Mouse (Mus musculus) midbrain, embryonic 12.5 days (tissue): ENCODE measurements at regions not wholly inside any gene's neighbourhood (a gene's known extent, or its start where the extent isn't known, plus 50 kb on each side); places are given as distances from the start of the nearest gene placed in this dataset.

ENCODE experiments used
- ATAC-seq: fragments of 200-750 bp; cut with Nextera tagmentation; 2 replicates; pipeline ENCODE4 v1.8.0; 2017; ENCODE audit warnings: low read depth, moderate TSS enrichment, moderate library complexity; ENCODE audit not compliant: low FRiP score
- H3K27ac ChIP-seq: fragments of 300-500 bp; sonication (generic); replicated peaks from 2 replicates; pipeline ENCODE4 v1.5.1; 2016; ENCODE audit warnings: mild to moderate bottlenecking
- H3K27me3 ChIP-seq: fragments of 300-500 bp; sonication (generic); 2 replicates; pipeline ENCODE4 v1.6.1; 2016; ENCODE audit warnings: mild to moderate bottlenecking
- H3K36me3 ChIP-seq: fragments of 300-500 bp; sonication (generic); 2 replicates; pipeline ENCODE4 v1.6.1; 2016
- H3K4me1 ChIP-seq: fragments of 300-500 bp; sonication (generic); 2 replicates; pipeline ENCODE4 v1.6.1; 2016
- H3K4me2 ChIP-seq: fragments of 300-500 bp; sonication (generic); replicated peaks from 2 replicates; pipeline ENCODE4 v1.6.1; 2016; ENCODE audit warnings: mild to moderate bottlenecking, moderate library complexity
- H3K4me3 ChIP-seq: fragments of 300-500 bp; sonication (generic); 2 replicates; pipeline ENCODE4 v1.5.1; 2016; ENCODE audit warnings: mild to moderate bottlenecking
- H3K9ac ChIP-seq: fragments of 300-500 bp; sonication (generic); replicated peaks from 2 replicates; pipeline ENCODE4 v1.6.1; 2016; ENCODE audit warnings: mild to moderate bottlenecking, moderate library complexity
- H3K9me3 ChIP-seq: fragments of 300-500 bp; sonication (generic); 2 replicates; pipeline ENCODE4 v1.6.1; 2016; ENCODE audit warnings: mild to moderate bottlenecking
- WGBS: fragments of 180-500 bp; shearing (Covaris S2); methylation state at CpG from one replicate; pipeline ENCODE4 v1.1.7; 2016; 5-methylcytosine and 5-hydroxymethylcytosine counted together

DNA sequence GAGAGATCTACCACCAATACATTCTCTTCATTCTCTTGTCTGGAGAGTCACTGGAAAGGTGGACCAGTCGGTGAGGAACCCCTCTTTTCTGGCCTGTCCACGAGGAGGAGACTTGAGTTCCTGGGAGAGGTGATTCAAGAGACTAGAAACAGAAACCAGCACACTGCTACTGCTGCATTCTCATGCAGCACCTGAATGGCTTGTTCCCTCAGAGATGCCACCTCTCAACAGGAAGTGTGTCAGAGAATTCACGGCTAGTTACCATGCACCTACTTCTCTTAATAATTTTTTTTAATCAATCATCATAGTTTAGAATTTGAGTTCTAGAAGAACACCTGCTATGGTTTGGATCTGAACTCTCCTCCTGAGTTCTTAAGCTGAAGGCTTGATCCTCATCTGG is 52.0 kb upstream of the Dynlrb2 start:
- Histone ChIP-seq H3K36me3 (no peaks in the 10 kb centered on the region), H3K4me1 (peaks cover 3% of the 10 kb centered on the region; the same call in 1 of the 2 replicates), H3K9ac (no peak overlapping the region), H3K27me3 (no peaks in the 10 kb centered on the region), H3K4me3 (no peak overlapping the region), H3K27ac (no peak overlapping the region), H3K4me2 (no peak overlapping the region), H3K9me3 (no peaks in the 10 kb centered on the region)
- ATAC-seq: no peak
- 75% methylated on average over 3 of the region's 3 CpGs for WGBS

DNA sequence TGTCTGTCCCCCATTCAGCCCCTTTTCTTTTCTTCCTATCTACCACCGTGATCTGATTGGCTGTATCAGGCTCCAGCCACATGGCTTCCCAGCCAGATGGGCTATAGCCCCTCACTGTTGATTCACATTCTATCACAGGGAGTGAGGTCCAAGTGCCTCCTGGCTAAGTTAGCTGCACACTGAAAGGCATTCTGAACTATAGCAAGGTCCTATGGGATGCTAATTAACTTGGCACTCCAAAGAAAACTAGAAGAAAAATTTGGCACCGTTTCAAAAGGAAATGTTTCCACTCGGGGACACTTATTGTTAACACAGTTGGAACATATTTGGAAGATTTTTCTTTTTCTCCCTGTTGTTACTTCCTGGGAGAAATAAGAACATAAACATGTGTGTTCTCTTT is 53.4 kb upstream of the Dynlrb2 start:
- H3K36me3 ChIP-seq: no peaks in the 10 kb centered on the region
- no peaks in the 10 kb centered on the region for H3K9me3 ChIP-seq
- WGBS: 77% methylated on average over 3 of the region's 3 CpGs
- no peak overlapping the region for H3K4me3 ChIP-seq
- no peak overlapping the region for H3K9ac ChIP-seq
- H3K4me2 ChIP-seq: no peak overlapping the region
- H3K4me1 ChIP-seq: peaks cover 3% of the 10 kb centered on the region; the same call in 1 of the 2 replicates
- no peaks in the 10 kb centered on the region for H3K27me3 ChIP-seq
- no peak overlapping the region for H3K27ac ChIP-seq
- no peak for ATAC-seq

DNA sequence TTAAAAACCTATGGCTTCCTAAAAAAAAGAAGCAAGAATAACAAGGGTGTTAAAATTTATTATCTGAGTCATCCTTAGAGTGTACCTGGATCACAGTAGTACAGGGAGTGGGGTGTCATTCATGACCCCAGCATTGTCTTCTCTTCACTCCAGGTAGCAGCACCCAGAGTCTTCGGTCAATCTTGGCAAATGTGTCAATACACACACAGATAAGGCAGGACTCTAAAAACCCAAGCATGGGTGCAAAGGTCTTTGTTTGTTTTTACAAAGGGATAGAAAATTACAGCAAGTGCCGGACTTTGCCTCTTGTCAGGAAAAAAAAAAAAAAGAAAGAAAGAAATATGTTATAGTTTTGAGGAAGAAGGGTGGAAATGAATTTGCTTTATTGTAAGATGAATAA is 57.3 kb upstream of the Dynlrb2 start:
- H3K9ac ChIP-seq: no peak overlapping the region
- WGBS: 87% methylated on average over 2 of the region's 2 CpGs
- no peak overlapping the region for H3K4me3 ChIP-seq
- peaks cover 3% of the 10 kb centered on the region; the same call in 1 of the 2 replicates for H3K4me1 ChIP-seq
- H3K4me2 ChIP-seq: no peak overlapping the region
- H3K36me3 ChIP-seq: no peaks in the 10 kb centered on the region
- ATAC-seq: no peak
- H3K27me3 ChIP-seq: peaks cover under 1% of the 10 kb centered on the region; the same call in 1 of the 2 replicates
- H3K9me3 ChIP-seq: 0 out of 2 replicates have a peak, but pooled peaks cover 4% of the 10 kb centered on the region
- no peak overlapping the region for H3K27ac ChIP-seq

DNA sequence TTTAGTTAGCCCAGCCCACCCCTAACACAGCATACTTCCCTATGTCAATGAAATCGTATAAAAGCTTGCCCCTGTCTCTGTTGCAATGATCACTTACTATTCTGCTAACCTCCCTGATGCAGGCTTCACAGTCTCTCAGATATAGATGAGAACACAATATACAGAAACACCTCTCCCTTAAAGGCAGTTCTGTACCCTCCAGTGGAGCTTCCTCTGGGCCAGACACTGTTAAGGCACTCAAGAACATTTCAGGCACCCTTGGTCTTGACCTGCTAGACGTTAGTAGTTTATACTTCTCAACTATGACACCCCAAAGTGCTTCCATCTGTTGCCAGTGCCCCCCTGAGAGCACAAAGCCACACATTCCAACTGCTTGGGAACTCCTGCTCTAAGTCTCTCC is 61.9 kb upstream of the Dynlrb2 start:
- Histone ChIP-seq H3K4me1 (no peaks in the 10 kb centered on the region), H3K27me3 (peaks cover 26% of the 10 kb centered on the region), H3K4me3 (no peak overlapping the region), H3K4me2 (no peak overlapping the region), H3K9me3 (0 out of 2 replicates have a peak, but pooled peaks cover 4% of the 10 kb centered on the region), H3K36me3 (no peaks in the 10 kb centered on the region), H3K9ac (no peak overlapping the region), H3K27ac (no peak overlapping the region)
- 66% methylated on average over 2 of the region's 2 CpGs for WGBS
- ATAC-seq: no peak

DNA sequence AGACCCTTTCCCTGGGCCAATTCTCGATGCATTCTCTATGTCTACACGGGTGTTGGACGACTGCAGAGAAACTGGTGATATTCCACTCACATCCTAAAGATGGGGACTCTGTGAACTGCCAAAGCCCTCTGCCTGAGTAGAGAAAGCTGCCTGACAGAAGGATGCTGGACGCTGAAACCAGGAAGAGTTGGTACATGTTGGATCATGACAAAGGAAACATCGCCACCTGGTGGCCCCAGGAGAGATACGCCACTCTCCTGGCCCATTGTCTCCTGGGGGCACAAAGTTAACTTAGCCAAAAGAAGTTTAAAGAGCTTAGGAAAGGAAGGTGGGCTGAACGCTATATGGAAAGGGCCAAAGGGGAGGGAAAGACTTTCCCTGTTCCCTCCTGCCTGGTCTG is 65.9 kb upstream of the Dynlrb2 start:
- Histone ChIP-seq H3K27ac (no peak overlapping the region), H3K27me3 (peaks cover 33% of the 10 kb centered on the region), H3K36me3 (no peaks in the 10 kb centered on the region), H3K4me2 (no peak overlapping the region), H3K4me3 (no peak overlapping the region), H3K4me1 (peaks cover 6% of the 10 kb centered on the region; the same call in 1 of the 2 replicates), H3K9me3 (no peaks in the 10 kb centered on the region), H3K9ac (no peak overlapping the region)
- WGBS: 19% methylated on average over 7 of the region's 7 CpGs
- ATAC-seq: no peak

DNA sequence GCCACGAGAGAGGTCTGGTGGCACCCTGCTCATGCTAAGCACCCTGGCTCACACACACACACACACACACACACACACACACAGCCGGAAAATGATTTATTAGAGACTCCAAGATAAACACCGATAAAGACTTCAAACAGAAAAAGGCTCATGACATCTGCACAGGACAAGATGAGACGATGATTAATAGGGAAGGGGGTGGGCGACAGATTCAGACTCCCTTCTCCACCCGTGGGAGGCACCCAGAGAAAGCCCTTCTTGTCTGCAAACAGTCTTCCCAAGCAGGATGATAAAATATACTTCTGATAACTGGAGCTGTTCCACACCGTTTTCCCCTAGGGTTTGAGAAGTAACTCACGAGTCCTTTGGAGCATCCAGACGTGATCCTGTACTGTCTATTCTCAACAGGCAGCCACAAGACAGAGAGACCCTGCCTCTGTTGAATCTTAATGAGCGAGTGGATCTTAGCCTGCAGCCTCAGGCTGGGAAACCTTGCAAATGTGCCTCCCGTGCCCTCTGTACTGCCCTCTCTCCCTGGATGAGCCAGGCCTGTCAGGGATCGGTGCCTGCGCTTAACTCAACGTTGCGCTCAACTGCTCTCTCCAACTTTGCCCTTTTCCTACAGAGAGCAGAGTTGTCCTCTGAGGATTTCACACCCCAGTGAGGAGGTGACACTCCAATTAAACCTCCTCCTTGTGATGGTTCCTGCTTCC is 69.3 kb upstream of the Dynlrb2 start:
- Histone ChIP-seq H3K4me2 (no peak overlapping the region), H3K27me3 (peaks cover 12% of the 10 kb centered on the region; the same call in 1 of the 2 replicates), H3K27ac (no peak overlapping the region), H3K9me3 (no peaks in the 10 kb centered on the region), H3K9ac (no peak overlapping the region), H3K4me3 (no peak overlapping the region), H3K4me1 (peaks cover 6% of the 10 kb centered on the region; the same call in 1 of the 2 replicates), H3K36me3 (no peaks in the 10 kb centered on the region)
- 55% methylated on average over 15 of the region's 15 CpGs for WGBS
- ATAC-seq: no peak

DNA sequence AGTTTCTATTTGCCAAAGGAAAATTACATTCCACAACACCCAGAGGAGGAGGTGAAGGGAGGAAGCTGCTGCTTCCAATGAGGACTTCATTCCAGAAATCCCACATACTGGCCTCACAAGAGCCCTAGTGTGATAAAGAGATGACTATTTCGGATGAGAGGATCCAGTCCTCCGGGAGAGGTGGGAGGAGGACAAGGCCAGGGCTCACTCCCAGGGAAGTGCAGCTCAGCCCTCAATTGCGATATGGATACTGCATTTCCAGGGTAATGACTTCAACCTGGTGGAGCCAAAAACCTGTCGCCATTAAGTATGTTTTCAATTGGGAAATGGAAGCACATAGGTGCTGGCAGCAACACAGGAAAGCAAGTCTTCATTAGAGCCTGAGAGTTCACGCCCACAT is 74.7 kb upstream of the Dynlrb2 start:
- H3K9me3 ChIP-seq: no peaks in the 10 kb centered on the region
- no peak overlapping the region for H3K27ac ChIP-seq
- H3K4me3 ChIP-seq: no peak overlapping the region
- no peak overlapping the region for H3K9ac ChIP-seq
- 85% methylated on average over 5 of the region's 5 CpGs for WGBS
- no peak overlapping the region for H3K4me2 ChIP-seq
- no peak for ATAC-seq
- no peaks in the 10 kb centered on the region for H3K27me3 ChIP-seq
- no peaks in the 10 kb centered on the region for H3K36me3 ChIP-seq
- H3K4me1 ChIP-seq: peaks cover under 1% of the 10 kb centered on the region; the same call in 1 of the 2 replicates

DNA sequence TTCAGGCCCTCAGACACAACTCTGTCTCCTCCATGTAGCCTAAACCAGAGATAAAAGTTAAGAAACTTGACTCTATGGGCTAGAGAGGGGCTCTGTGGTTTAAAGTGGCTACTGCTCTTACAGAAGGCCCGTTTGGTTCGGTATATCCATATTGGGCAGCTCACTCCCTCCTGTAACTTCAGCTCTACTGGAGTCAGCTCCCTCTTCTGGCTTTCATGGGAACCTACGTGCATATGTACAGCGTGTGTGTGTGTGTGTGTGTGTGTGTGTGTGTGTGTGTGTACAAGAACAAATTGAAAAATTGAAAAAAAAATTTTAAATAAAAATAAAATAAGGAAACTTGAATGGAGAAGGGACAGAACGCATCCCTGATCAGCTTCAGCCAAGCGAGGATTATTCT is 75.1 kb upstream of the Dynlrb2 start:
- no peak for ATAC-seq
- WGBS: 71% methylated on average over 6 of the region's 6 CpGs
- Histone ChIP-seq H3K9me3 (no peaks in the 10 kb centered on the region), H3K4me2 (no peak overlapping the region), H3K9ac (no peak overlapping the region), H3K36me3 (no peaks in the 10 kb centered on the region), H3K4me1 (no peaks in the 10 kb centered on the region), H3K27ac (no peak overlapping the region), H3K27me3 (no peaks in the 10 kb centered on the region), H3K4me3 (no peak overlapping the region)

DNA sequence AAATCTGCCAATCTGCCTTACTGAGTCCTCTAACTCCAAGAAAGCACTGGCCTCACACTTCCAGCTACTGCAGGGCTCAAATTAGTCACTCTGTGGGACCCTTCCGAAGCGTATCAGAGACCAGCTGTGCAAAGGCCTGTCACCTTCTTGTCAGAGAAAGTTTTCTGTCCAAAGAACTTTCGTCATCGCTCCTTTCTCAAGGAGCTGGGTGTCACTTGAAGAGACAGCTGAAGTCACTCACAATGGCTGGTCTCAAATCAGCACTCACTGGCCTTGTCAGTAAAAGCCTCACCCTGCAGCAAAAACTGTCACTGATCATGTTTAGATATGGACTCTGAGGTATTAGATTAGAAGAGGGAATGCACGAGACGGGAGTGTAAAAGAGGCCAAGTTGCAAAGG is 81.9 kb upstream of the Dynlrb2 start:
- no peak overlapping the region for H3K4me2 ChIP-seq
- no peaks in the 10 kb centered on the region for H3K4me1 ChIP-seq
- no peak for ATAC-seq
- no peak overlapping the region for H3K4me3 ChIP-seq
- no peaks in the 10 kb centered on the region for H3K36me3 ChIP-seq
- no peak overlapping the region for H3K27ac ChIP-seq
- 76% methylated on average over 6 of the region's 6 CpGs for WGBS
- no peaks in the 10 kb centered on the region for H3K27me3 ChIP-seq
- no peak overlapping the region for H3K9ac ChIP-seq
- no peaks in the 10 kb centered on the region for H3K9me3 ChIP-seq

DNA sequence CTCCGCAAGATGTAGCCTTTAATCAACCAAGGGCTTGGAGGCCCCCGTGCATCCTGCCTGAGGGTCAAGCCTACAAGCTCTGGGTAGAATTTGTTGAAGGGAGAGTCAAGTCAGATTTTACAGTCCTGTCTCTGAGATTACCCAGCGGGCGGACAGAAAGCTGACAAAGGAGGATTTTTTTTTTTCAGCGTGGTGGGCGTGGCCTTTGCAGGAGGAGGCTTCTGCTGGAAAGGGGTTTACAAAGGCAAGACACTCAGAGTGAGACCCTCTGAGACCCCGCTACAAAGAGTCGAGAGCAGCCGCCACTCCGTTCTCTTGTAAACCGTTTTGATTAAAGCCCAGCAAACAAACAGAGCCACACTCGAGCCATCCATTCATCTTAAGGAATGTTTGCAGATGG is 92.1 kb upstream of the Dynlrb2 start:
- Histone ChIP-seq H3K27ac (no peak overlapping the region), H3K4me1 (peaks cover 8% of the 10 kb centered on the region), H3K27me3 (peaks cover 12% of the 10 kb centered on the region), H3K4me2 (peak overlapping the region; percentile 42), H3K4me3 (0 out of 2 replicates have a peak overlapping the region, but pooled peaks have one; percentile 3), H3K9ac (no peak overlapping the region), H3K36me3 (no peaks in the 10 kb centered on the region), H3K9me3 (no peaks in the 10 kb centered on the region)
- peak; percentile 62; the same call in 1 of the 2 replicates for ATAC-seq
- WGBS: 10% methylated on average over 12 of the region's 12 CpGs

DNA sequence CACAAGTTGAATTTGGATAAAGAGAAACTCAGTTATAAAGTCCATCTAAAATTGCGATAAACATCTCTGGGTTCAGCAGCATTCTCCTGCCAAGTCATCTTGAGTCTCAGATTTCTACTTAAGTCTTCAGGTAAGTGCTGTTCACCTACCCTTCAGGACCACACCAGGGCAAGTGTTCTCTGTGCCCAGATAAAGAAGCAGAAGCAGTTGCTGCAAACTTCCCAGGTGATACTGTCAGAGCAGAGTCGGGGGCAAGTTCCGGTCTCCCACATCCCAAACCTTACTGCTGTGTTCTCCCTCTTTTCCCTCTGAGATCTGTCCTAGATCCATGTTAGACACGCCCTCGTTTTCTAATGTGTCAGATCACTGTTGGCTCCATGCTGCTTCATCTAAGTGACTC is 94.7 kb upstream of the Dynlrb2 start:
- H3K4me2 ChIP-seq: no peak overlapping the region
- no peak overlapping the region for H3K9ac ChIP-seq
- H3K4me3 ChIP-seq: no peak overlapping the region
- H3K36me3 ChIP-seq: no peaks in the 10 kb centered on the region
- peaks cover 12% of the 10 kb centered on the region for H3K27me3 ChIP-seq
- H3K9me3 ChIP-seq: no peaks in the 10 kb centered on the region
- H3K27ac ChIP-seq: no peak overlapping the region
- H3K4me1 ChIP-seq: peaks cover 8% of the 10 kb centered on the region
- ATAC-seq: no peak
- WGBS: 81% methylated on average over 5 of the region's 5 CpGs

DNA sequence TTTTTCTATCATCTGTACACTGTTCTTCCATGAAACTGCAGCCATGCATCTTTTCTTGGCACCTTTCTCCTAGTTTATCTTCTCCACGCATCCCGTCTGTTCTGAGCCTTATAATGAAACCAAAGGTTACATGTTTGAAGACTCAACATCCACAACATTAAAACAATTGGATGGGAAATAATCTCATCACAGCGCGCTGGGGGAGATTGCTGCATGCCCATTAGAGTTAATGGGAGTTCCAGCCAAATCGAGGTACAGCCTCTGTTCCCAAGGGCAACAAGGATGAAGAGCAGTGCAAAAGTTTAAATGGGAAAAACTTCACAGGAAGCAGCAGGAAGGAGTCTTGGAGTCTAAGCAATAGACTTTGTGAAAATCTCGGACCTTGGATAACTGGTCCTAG is 95.8 kb upstream of the Dynlrb2 start:
- H3K4me2 ChIP-seq: no peak overlapping the region
- no peak overlapping the region for H3K27ac ChIP-seq
- H3K9ac ChIP-seq: no peak overlapping the region
- WGBS: 91% methylated on average over 6 of the region's 6 CpGs
- H3K4me1 ChIP-seq: peaks cover 8% of the 10 kb centered on the region
- H3K9me3 ChIP-seq: no peaks in the 10 kb centered on the region
- H3K36me3 ChIP-seq: no peaks in the 10 kb centered on the region
- no peak for ATAC-seq
- peaks cover 12% of the 10 kb centered on the region for H3K27me3 ChIP-seq
- H3K4me3 ChIP-seq: no peak overlapping the region

DNA sequence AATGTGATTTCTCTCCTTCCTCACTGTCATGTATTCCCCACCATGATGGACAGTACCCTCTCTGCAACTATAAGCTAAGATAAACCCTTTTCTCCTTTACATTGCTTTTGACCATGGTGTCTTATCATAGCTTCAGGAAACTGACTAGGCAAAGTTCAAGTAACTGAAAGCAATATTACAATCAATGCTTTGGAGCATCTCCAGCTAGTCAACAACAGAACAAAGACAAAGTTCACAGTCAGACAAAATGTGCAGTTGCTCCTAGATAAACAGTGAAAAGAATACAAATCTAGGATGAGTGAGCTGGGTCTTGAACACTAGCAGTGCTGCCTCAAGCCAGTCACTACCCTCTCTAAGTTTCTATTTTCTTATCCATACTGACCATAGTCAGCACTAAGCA is 100.2 kb upstream of the Dynlrb2 start:
- Histone ChIP-seq H3K4me2 (no peak overlapping the region), H3K9ac (no peak overlapping the region), H3K9me3 (no peaks in the 10 kb centered on the region), H3K4me3 (no peak overlapping the region), H3K36me3 (no peaks in the 10 kb centered on the region), H3K4me1 (no peaks in the 10 kb centered on the region), H3K27me3 (no peaks in the 10 kb centered on the region), H3K27ac (no peak overlapping the region)
- ATAC-seq: no peak
